Mouse (Mus musculus) myocyte (in vitro differentiated cells): ENCODE data around the gene Olfr1000. TPM values are rescaled to one million over a fixed set of nuclear protein-coding genes. Genes with fewer than 3 reads are reported as not detected.

ENCODE experiments used
- H3K27me3 ChIP-seq: one replicate; pipeline ENCODE4 v1.6.1; 2011; ENCODE audit not compliant: control insufficient read depth, insufficient read depth, insufficient read length
- H3K36me3 ChIP-seq: one replicate; pipeline ENCODE4 v1.6.1; 2011; ENCODE audit not compliant: control insufficient read depth, insufficient read depth
- H3K4me2 ChIP-seq: one replicate; pipeline ENCODE4 v1.6.1; 2011; ENCODE audit warnings: low read depth, control low read depth
- H3K4me3 ChIP-seq: one replicate; pipeline ENCODE4 v1.5.1; 2011; ENCODE audit warnings: mild to moderate bottlenecking, control low read depth, moderate library complexity
- H3K79me2 ChIP-seq: one replicate; pipeline ENCODE4 v1.6.1; 2011; ENCODE audit not compliant: control insufficient read depth, insufficient read depth
- H3ac ChIP-seq: one replicate; pipeline ENCODE4 v1.6.1; 2011; ENCODE audit not compliant: control insufficient read depth, insufficient read length
- CEBPB ChIP-seq: IDR thresholded peaks from 2 replicates; pipeline ENCODE4 v1.6.1; 2011; ENCODE audit warnings: mild to moderate bottlenecking, moderate library complexity; ENCODE audit not compliant: poor library complexity, insufficient read depth, severe bottlenecking
- E2F4 ChIP-seq: IDR thresholded peaks from one replicate; pipeline ENCODE4 v1.6.1; 2011; ENCODE audit warnings: mild to moderate bottlenecking, control low read depth, moderate library complexity; ENCODE audit not compliant: insufficient read depth
- MAX ChIP-seq: IDR thresholded peaks from one replicate; pipeline ENCODE4 v1.6.1; 2011; ENCODE audit warnings: low read depth, mild to moderate bottlenecking, control low read depth
- MYOD1 ChIP-seq, 3 experiments: IDR thresholded peaks; one replicate each; pipeline ENCODE4 v1.6.1; 2011; ENCODE audit warnings: control low read depth in 2 of 3, low read depth in 2 of 3, mild to moderate bottlenecking in 2 of 3, moderate library complexity in 1 of 3; ENCODE audit not compliant: insufficient read length in 2 of 3, control insufficient read depth in 1 of 3
- MYOG ChIP-seq, 3 experiments: IDR thresholded peaks; one replicate each; pipeline ENCODE4 v1.6.1; 2011; ENCODE audit warnings: control low read depth in 2 of 3, low read depth in 2 of 3, mild to moderate bottlenecking in 2 of 3; ENCODE audit not compliant: insufficient read length in 2 of 3, control insufficient read depth in 1 of 3, insufficient read depth in 1 of 3
- POLR2A ChIP-seq: IDR thresholded peaks from one replicate; pipeline ENCODE4 v1.6.1; 2011; ENCODE audit warnings: low read depth, mild to moderate bottlenecking, control low read depth, moderate library complexity; ENCODE audit not compliant: insufficient read length
- POLR2AphosphoS2 ChIP-seq: IDR thresholded peaks from one replicate; pipeline ENCODE4 v1.6.1; 2011; ENCODE audit warnings: low read depth, control low read depth; ENCODE audit not compliant: insufficient read length
- REST ChIP-seq: IDR thresholded peaks from one replicate; pipeline ENCODE4 v1.6.1; 2011; ENCODE audit warnings: mild to moderate bottlenecking, control low read depth, moderate library complexity; ENCODE audit not compliant: insufficient read depth, insufficient read length
- SRF ChIP-seq: IDR thresholded peaks from one replicate; pipeline ENCODE4 v1.6.1; 2011; ENCODE audit warnings: low read depth; ENCODE audit not compliant: control insufficient read depth, insufficient read length
- TCF12 ChIP-seq: IDR thresholded peaks from one replicate; pipeline ENCODE4 v1.6.1; 2011; ENCODE audit warnings: mild to moderate bottlenecking, control low read depth; ENCODE audit not compliant: poor library complexity, insufficient read depth, severe bottlenecking
- TCF3 ChIP-seq: IDR thresholded peaks from one replicate; pipeline ENCODE4 v1.6.1; 2011; ENCODE audit warnings: low read depth, control low read depth; ENCODE audit not compliant: insufficient read length
- USF1 ChIP-seq: IDR thresholded peaks from one replicate; pipeline ENCODE4 v1.6.1; 2011; ENCODE audit warnings: low read depth, mild to moderate bottlenecking, control low read depth, moderate library complexity
- polyA plus RNA-seq: library from polyadenylated mRNA; unstranded; fragments of >200 nt; fragmentation: generic; extraction: Trizol; gene quantifications from one replicate; pipeline ENCODE4 v1.2.1, GENCODE M21; 2012; ENCODE audit warnings: missing spikeins

Gene Olfr1000
- polyA plus RNA-seq, 1 experiment, result not detected

- no peaks in the 10 kb centered on the region for H3K36me3 ChIP-seq
These were observed 51.5 kb downstream of the Olfr1000 start for GRCm38 (mm10) chr2:85560226-85560625.

More at GRCm38 (mm10) chr2:85560226-85560625, 51.5 kb downstream of the Olfr1000 start:
- no peak for TF ChIP-seq SRF
- TF ChIP-seq MYOD1 (IDR thresholded peaks at IDR 0.05; ENCODE audit: control insufficient read depth in 1 of 3, insufficient read length in 2 of 3, low read depth in 2 of 3), result no peak
- TF ChIP-seq MAX, result no peak
- no peak for TF ChIP-seq POLR2A
- TF ChIP-seq E2F4, result no peak
- TF ChIP-seq TCF12, result no peak
- no peak for TF ChIP-seq MYOG (IDR thresholded peaks at IDR 0.05; ENCODE audit: control insufficient read depth in 1 of 3, insufficient read depth in 1 of 3, insufficient read length in 2 of 3, low read depth in 2 of 3)
- TF ChIP-seq USF1, result no peak
- no peak for TF ChIP-seq CEBPB
- no peak for TF ChIP-seq TCF3
- TF ChIP-seq REST, result no peak
- no peak for TF ChIP-seq POLR2AphosphoS2
- Histone ChIP-seq H3K4me2 (no peak overlapping the region), H3K4me3 (no peak overlapping the region), H3K79me2 (no peaks in the 10 kb centered on the region), H3ac (no peak overlapping the region), H3K27me3 (no peaks in the 10 kb centered on the region)

Other genes with a start within 250 kb of the Olfr1000 start
- gene Olfr988, start 248.7 kb downstream of the Olfr1000 start, polyA plus RNA-seq, result not detected
- gene Olfr992, start 202.4 kb downstream of the Olfr1000 start, polyA plus RNA-seq, result not detected
- gene Olfr993, start 197.0 kb downstream of the Olfr1000 start, polyA plus RNA-seq, result not detected
- not detected for gene Olfr994, start 175.5 kb downstream of the Olfr1000 start, polyA plus RNA-seq
- gene Olfr995, start 168.3 kb downstream of the Olfr1000 start, polyA plus RNA-seq, result not detected
- not detected for gene 4833423E24Rik, start 92.9 kb downstream of the Olfr1000 start, polyA plus RNA-seq
- not detected for gene Olfr996, start 32.7 kb downstream of the Olfr1000 start, polyA plus RNA-seq
- not detected for gene Olfr998, start 23.0 kb downstream of the Olfr1000 start, polyA plus RNA-seq
- not detected for gene Olfr1002, start 38.8 kb upstream of the Olfr1000 start, polyA plus RNA-seq
- not detected for gene Olfr154, start 52.6 kb upstream of the Olfr1000 start, polyA plus RNA-seq
- not detected for gene Olfr1006, start 66.9 kb upstream of the Olfr1000 start, polyA plus RNA-seq
- not detected for gene Olfr1008, start 77.5 kb upstream of the Olfr1000 start, polyA plus RNA-seq
- gene Olfr1009, start 103.5 kb upstream of the Olfr1000 start, polyA plus RNA-seq, result not detected
- gene Olfr1012, start 150.9 kb upstream of the Olfr1000 start, polyA plus RNA-seq, result not detected
- not detected for gene Olfr1013, start 155.2 kb upstream of the Olfr1000 start, polyA plus RNA-seq
- gene Olfr1014, start 160.8 kb upstream of the Olfr1000 start, polyA plus RNA-seq, result not detected
- not detected for gene Olfr1015, start 170.1 kb upstream of the Olfr1000 start, polyA plus RNA-seq
- not detected for gene Olfr1016, start 190.6 kb upstream of the Olfr1000 start, polyA plus RNA-seq
- gene Olfr1018, start 206.6 kb upstream of the Olfr1000 start, polyA plus RNA-seq, result not detected
- gene Olfr1019, start 233.6 kb upstream of the Olfr1000 start, polyA plus RNA-seq, result not detected
- not detected for gene Olfr1020, start 235.1 kb upstream of the Olfr1000 start, polyA plus RNA-seq